ENCODE assay signal across 12 mouse cellular contexts in the genomic region with DNA sequence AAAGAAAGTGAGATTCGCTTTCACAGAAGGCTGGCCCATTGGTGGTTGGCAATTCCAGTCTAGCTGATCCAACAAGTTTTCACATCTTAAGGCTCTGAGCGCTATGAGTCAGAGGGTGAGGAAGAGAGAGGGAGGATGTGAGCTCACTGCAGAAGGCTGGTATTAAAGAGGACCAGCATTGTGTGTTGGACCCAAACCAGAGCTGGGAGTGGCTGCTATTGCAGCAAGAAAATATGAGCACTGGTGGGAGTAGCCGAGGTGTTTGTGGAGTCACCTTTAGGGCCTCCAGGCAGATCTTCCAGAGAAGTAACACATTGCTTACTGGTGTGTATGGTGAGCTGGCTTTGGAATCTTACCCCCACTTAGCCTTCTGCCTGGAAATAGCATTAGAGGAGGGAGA.
DNase-seq lines count a peak whose midpoint lies in the region; ATAC-seq lines count a peak whose summit lies in the region.
"Had no signal": no experiment of that assay in that cellular context is flagged by ENCODE, and none has a peak within 500 bp of the region (broad histone marks: within the 10 kb centered on the region; RNA-seq: fewer than 3 reads in every experiment).

No protein-coding gene starts in this region.

- H3K27me3 ChIP-seq in limb, embryonic 12.5 days: no peaks in the 10 kb centered on the region
- H3K27me3 ChIP-seq in forebrain, embryonic 10.5 days (ENCODE audit: poor library complexity, severe bottlenecking): no peaks in the 10 kb centered on the region
- H3K27me3 ChIP-seq: forebrain, embryonic 13.5 days; hindbrain, embryonic 15.5 days had no signal

- peak overlapping the region; percentile 53; the same call in 1 of the 2 replicates for H3K27ac ChIP-seq in limb, embryonic 12.5 days
- H3K27ac ChIP-seq in forebrain, embryonic 10.5 days: no peak overlapping the region
- H3K27ac ChIP-seq: forebrain, embryonic 13.5 days; hindbrain, embryonic 15.5 days had no signal

- WGBS in limb, embryonic 12.5 days: 85% methylated on average over 3 of the region's 3 CpGs
- 77% methylated on average over 3 of the region's 3 CpGs for WGBS in forebrain, embryonic 10.5 days

- no peak overlapping the region for H3K9ac ChIP-seq in limb, embryonic 12.5 days (replicated peaks)
- H3K9ac ChIP-seq: forebrain, embryonic 13.5 days; hindbrain, embryonic 15.5 days had no signal

- intact Hi-C loops in left cerebral cortex, postnatal 14 days (cut with DNase I): loop anchor here (5.0 kb wide), 1 partner anchor 84 kb away; no protein-coding TSS in a partner anchor

- H3K4me1 ChIP-seq in limb, embryonic 12.5 days (replicated peaks): peaks cover 11% of the 10 kb centered on the region
- peaks cover 10% of the 10 kb centered on the region; the same call in 1 of the 2 replicates for H3K4me1 ChIP-seq in forebrain, embryonic 10.5 days
- H3K4me1 ChIP-seq: forebrain, embryonic 13.5 days; hindbrain, embryonic 15.5 days had no signal

- DNase-seq in left cerebral cortex, adult 11 months (ENCODE audit: low spot score): peak; percentile 37
- DNase-seq in left cerebral cortex, postnatal 14 days (ENCODE audit: low spot score in 2 of 2): no peak
- DNase-seq in 3T3-L1 (ENCODE audit: low read depth, low spot score) (peak; percentile 95), adipocyte (ENCODE audit: low spot score) (peak; percentile 3)
- DNase-seq in embryo, embryonic 11 days: no peak
- DNase-seq in forebrain, embryonic 10.5 days (ENCODE audit: extremely low spot score, low spot score): no peak
- DNase-seq in cerebellum, adult 18-20 months: no peak
- DNase-seq: cerebellum, postnatal 25 days had no signal

- H3K36me3 ChIP-seq in limb, embryonic 12.5 days: no peaks in the 10 kb centered on the region
- H3K36me3 ChIP-seq in forebrain, embryonic 10.5 days (replicated peaks): no peaks in the 10 kb centered on the region
- H3K36me3 ChIP-seq: hindbrain, embryonic 15.5 days had no signal

- H3K4me3 ChIP-seq in limb, embryonic 12.5 days (replicated peaks): no peak overlapping the region
- no peak overlapping the region for H3K4me3 ChIP-seq in forebrain, embryonic 10.5 days
- H3K4me3 ChIP-seq: forebrain, embryonic 13.5 days; hindbrain, embryonic 15.5 days had no signal

- peaks cover 9% of the 10 kb centered on the region; the same call in 1 of the 2 replicates for H3K9me3 ChIP-seq in limb, embryonic 12.5 days
- peaks cover 14% of the 10 kb centered on the region for H3K9me3 ChIP-seq in forebrain, embryonic 10.5 days
- H3K9me3 ChIP-seq: forebrain, embryonic 13.5 days had no signal

- H3K4me2 ChIP-seq in limb, embryonic 12.5 days: no peak overlapping the region
- H3K4me2 ChIP-seq: forebrain, embryonic 13.5 days; heart, embryonic 11.5 days; hindbrain, embryonic 15.5 days had no signal

- no peak; the same call in 1 of the 2 replicates for ATAC-seq in limb, embryonic 12.5 days (ENCODE audit: insufficient number of reproducible peaks, insufficient read depth, low FRiP score, low TSS enrichment, low read depth)
- ATAC-seq: forebrain, embryonic 13.5 days had no signal

Comparison
In these comparisons a context has a peak if more than half of its experiments do, and no peak if none do; other contexts are left out.
1. DNase-seq: peak in left cerebral cortex, adult 11 months (single experiment), 3T3-L1 (single experiment) and adipocyte (single experiment); none in left cerebral cortex, postnatal 14 days (0 of 2), embryo, embryonic 11 days (single experiment), forebrain, embryonic 10.5 days (single experiment) and cerebellum, adult 18-20 months (0 of 2).